Mouse (Mus musculus) embryonic facial prominence, embryonic 15.5 days (tissue): ENCODE data around the gene Chn2. TPM values are rescaled to one million over a fixed set of nuclear protein-coding genes. Genes with fewer than 3 reads are reported as not detected.

Source experiments
- ATAC-seq: fragments of 200-750 bp; cut with Nextera tagmentation; 2 replicates; pipeline ENCODE4 v1.8.0; 2017; ENCODE audit warnings: low read depth, moderate TSS enrichment; ENCODE audit not compliant: insufficient number of reproducible peaks, low FRiP score, low TSS enrichment
- H3K27ac ChIP-seq: fragments of 300-500 bp; sonication (generic); replicated peaks from 2 replicates; pipeline ENCODE4 v1.5.1; 2015; ENCODE audit warnings: mild to moderate bottlenecking, inconsistent platforms
- H3K27me3 ChIP-seq: fragments of 300-500 bp; sonication (generic); 2 replicates; pipeline ENCODE4 v1.6.1; 2015; ENCODE audit warnings: inconsistent platforms
- H3K36me3 ChIP-seq: fragments of 300-500 bp; sonication (generic); 2 replicates; pipeline ENCODE4 v1.6.1; 2015; ENCODE audit warnings: mild to moderate bottlenecking, inconsistent platforms
- H3K4me1 ChIP-seq: fragments of 300-500 bp; sonication (generic); 2 replicates; pipeline ENCODE4 v1.6.1; 2015; ENCODE audit warnings: inconsistent platforms
- H3K4me2 ChIP-seq: fragments of 300-500 bp; sonication (generic); replicated peaks from 2 replicates; pipeline ENCODE4 v1.6.1; 2015; ENCODE audit warnings: mild to moderate bottlenecking, inconsistent platforms
- H3K4me3 ChIP-seq: fragments of 300-500 bp; sonication (generic); replicated peaks from 2 replicates; pipeline ENCODE4 v1.5.1; 2015; ENCODE audit warnings: mild to moderate bottlenecking, inconsistent platforms
- H3K9ac ChIP-seq: fragments of 300-500 bp; sonication (generic); 2 replicates; pipeline ENCODE4 v1.6.1; 2015; ENCODE audit warnings: inconsistent platforms
- H3K9me3 ChIP-seq: fragments of 300-500 bp; sonication (generic); replicated peaks from 2 replicates; pipeline ENCODE4 v1.6.1; 2016; ENCODE audit warnings: inconsistent platforms
- WGBS: fragments of 180-500 bp; shearing (Covaris S2); methylation state at CpG from one replicate; pipeline ENCODE4 v1.1.7; 2015; 5-methylcytosine and 5-hydroxymethylcytosine counted together
- polyA plus RNA-seq: library from polyadenylated mRNA; unstranded; fragments of >200 nt; fragmentation: Nextera tagmentation; extraction: Ambion mirVana; gene quantifications from 2 replicates; pipeline ENCODE4 v1.2.1, GENCODE M21; 2015

Gene Chn2
- polyA plus RNA-seq, 1 experiment from 2014 or later, result 12.2 TPM

DNA sequence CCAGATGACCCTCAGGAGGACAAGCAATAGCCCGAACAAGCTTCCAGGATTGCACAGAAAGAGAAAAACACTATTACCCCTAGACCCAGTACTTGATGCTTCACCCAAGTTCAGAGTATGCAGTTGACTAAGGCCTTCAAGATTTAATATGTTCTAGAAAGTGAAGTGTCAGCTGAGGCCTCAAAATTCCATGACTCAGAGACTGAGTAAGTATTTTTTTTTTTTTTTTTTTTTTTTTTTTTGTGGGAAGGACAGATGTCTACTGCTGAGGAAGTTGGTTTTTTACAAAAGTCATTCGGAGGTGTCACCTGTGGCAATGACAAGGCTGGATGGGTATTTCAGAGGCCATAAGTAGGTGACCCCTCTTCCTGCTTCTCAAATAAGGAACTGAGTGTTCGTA is 290.2 kb downstream of the Chn2 start:
- Histone ChIP-seq H3K4me3 (no peak overlapping the region), H3K27ac (no peak overlapping the region), H3K9ac (no peak overlapping the region), H3K4me2 (no peak overlapping the region), H3K27me3 (peaks cover 52% of the 10 kb centered on the region), H3K4me1 (peaks cover 32% of the 10 kb centered on the region), H3K9me3 (no peaks in the 10 kb centered on the region), H3K36me3 (no peaks in the 10 kb centered on the region)
- 76% methylated on average over 3 of the region's 3 CpGs for WGBS
- ATAC-seq, result no peak

DNA sequence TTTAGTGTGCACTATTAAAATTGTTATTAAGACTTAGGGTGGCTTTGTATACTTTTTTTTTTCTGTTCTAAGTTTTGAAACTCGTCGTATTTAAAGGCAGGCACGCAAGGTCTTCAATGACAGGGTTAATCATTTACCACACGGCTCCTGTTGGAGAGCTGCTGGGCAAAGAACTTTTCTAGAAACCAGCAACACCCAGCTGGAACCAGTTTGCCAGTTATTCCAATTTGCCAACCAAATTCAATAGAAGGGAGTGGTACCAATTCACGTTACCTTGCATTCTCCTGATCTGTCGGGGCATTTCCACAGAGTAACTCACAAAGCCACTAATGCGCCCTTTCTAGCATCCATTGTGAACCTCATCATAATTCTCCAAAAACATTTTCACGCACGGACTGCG is 290.8 kb downstream of the Chn2 start:
- Histone ChIP-seq H3K4me3 (no peak overlapping the region), H3K27ac (no peak overlapping the region), H3K27me3 (peaks cover 52% of the 10 kb centered on the region), H3K9ac (no peak overlapping the region), H3K4me1 (peaks cover 32% of the 10 kb centered on the region), H3K9me3 (no peaks in the 10 kb centered on the region), H3K36me3 (no peaks in the 10 kb centered on the region), H3K4me2 (no peak overlapping the region)
- WGBS, result 75% methylated on average over 10 of the region's 10 CpGs
- ATAC-seq, result no peak

DNA sequence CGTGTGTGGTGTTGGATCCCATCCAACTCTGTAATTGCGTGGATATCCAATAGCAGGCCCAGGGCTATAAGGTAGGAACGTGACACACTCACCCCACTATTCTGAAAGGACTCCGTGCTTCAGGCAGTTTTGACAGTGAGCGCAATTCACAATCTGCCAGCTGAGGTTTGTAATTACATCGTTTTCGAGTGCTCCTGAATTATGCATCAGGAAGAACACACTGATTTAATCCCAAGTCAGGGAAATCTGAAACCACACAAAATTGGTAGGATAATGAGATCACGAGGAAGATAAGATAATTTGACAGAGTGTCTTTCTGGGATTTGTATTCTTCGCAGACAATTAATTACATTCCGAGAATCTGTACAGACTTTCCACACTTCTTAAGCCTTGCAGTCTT is 292.4 kb downstream of the Chn2 start:
- H3K4me3 ChIP-seq, result no peak overlapping the region
- peaks cover 47% of the 10 kb centered on the region for H3K27me3 ChIP-seq
- H3K4me1 ChIP-seq, result peaks cover 22% of the 10 kb centered on the region
- no peak overlapping the region for H3K9ac ChIP-seq
- H3K36me3 ChIP-seq, result no peaks in the 10 kb centered on the region
- ATAC-seq, result no peak
- no peaks in the 10 kb centered on the region for H3K9me3 ChIP-seq
- no peak overlapping the region for H3K27ac ChIP-seq
- no peak overlapping the region for H3K4me2 ChIP-seq
- WGBS, result 14% methylated on average over 10 of the region's 10 CpGs

DNA sequence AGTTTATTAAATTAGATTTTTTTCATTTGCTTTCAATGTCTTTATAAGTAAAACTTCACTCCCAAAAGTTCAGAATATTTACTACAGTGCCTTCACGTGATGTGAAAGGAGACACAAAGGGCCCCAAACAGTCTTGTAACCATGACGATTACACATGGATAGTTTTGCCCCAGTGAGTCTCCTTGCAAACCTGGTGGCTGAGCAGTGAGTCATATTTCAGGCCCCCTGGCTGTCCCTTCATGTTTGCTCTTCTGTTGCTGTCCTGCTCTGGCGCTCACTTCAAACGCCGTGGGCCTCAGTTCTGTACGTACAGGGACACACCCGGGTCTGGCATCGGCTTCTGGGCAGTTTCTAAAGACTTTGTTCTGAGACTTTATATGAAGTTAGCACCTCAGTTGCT is 292.8 kb downstream of the Chn2 start:
- Histone ChIP-seq H3K4me2 (no peak overlapping the region), H3K27ac (no peak overlapping the region), H3K9ac (no peak overlapping the region), H3K4me1 (peaks cover 18% of the 10 kb centered on the region), H3K9me3 (no peaks in the 10 kb centered on the region), H3K4me3 (no peak overlapping the region), H3K27me3 (peaks cover 43% of the 10 kb centered on the region), H3K36me3 (no peaks in the 10 kb centered on the region)
- no peak for ATAC-seq
- 15% methylated on average over 8 of the region's 8 CpGs for WGBS

DNA sequence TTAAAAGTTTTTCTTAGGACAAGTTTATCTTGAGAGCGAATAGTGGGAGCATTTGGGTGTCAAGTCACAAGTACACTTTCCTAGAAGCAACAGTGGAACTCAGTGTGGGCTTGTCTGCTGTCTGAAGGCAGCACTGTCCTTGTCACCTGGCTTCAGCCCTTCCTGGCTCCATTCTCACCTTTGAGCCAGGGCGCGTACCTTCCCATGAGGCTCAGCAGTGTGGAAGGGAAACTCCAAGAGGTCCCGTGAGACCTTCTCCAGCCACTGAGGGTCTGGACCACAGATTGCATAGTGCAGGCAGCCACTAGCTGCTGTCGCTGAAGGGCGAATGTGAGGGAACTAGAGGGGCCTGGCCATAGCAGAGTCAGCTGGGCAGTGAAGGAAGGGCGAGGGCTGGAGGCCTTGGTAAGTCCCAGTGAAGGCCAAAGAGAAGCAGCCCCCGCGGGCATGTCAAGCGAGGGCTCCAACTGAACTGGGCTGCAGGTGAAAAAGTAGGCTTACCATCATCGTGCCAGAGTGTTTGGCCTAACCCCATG is 293.8 kb downstream of the Chn2 start:
- Histone ChIP-seq H3K36me3 (no peaks in the 10 kb centered on the region), H3K4me3 (no peak overlapping the region), H3K9ac (no peak overlapping the region), H3K9me3 (no peaks in the 10 kb centered on the region), H3K4me2 (no peak overlapping the region), H3K27ac (no peak overlapping the region), H3K27me3 (peaks cover 33% of the 10 kb centered on the region), H3K4me1 (0 out of 2 replicates have a peak, but pooled peaks cover 9% of the 10 kb centered on the region)
- 44% methylated on average over 11 of the region's 11 CpGs for WGBS
- ATAC-seq, result no peak

DNA sequence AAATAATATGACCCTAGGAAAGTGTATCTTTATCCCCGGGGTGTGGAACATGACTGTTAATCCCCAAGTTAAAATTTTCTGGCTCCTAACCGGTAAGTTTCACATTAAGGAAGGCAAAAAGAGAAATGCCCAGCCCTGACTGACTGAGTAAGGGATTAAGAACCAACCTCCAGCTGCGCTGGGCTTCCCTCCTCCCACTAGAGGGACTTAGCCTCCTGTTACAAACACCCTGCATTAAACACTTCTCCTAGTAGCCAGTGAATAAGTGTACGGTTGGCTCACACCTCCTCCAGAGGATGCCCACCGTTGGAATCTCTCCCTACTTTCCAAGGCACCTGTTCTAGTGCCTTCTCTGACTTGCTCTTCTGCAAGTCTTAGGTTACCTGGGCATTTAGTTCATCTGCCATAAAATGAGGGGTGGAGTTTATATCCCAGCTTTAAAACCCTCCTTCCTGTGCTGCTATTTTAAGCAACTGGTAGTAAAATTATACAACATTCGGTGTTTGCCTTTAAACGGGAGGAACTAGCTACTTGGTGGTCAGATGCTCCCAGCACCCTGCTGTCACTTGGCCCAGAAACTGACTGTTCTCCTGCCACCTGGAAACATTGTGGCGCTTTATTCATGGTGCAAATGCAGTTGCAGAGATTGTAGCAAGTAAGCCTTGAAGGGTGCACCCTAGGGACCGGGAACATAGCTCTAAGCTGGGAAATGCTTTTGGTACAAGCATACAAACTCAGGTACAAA is 294.5 kb downstream of the Chn2 start:
- H3K4me1 ChIP-seq, result 0 out of 2 replicates have a peak, but pooled peaks cover 9% of the 10 kb centered on the region
- no peak overlapping the region for H3K27ac ChIP-seq
- H3K9ac ChIP-seq, result no peak overlapping the region
- no peaks in the 10 kb centered on the region for H3K9me3 ChIP-seq
- peaks cover 27% of the 10 kb centered on the region for H3K27me3 ChIP-seq
- ATAC-seq, result no peak
- no peaks in the 10 kb centered on the region for H3K36me3 ChIP-seq
- H3K4me3 ChIP-seq, result no peak overlapping the region
- 34% methylated on average over 9 of the region's 9 CpGs for WGBS
- H3K4me2 ChIP-seq, result no peak overlapping the region

DNA sequence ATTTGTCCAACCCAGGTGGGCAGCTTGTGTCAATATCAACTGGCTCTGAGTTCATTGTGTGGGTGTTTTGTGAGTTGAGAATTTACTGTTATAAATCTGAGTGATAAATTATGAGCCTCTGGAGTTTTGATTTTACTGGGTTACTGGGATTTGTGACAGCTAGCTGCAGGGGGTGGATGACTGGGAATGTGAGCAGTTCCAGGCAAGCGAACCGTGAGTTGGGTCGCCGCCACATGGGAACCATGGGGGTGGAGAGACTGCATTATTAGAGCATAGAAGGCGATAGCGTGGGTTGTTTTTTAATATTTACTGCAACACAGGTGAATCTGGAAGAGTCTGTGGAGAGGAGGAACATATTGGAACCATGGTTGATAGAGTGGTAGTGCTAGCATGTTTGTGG is 298.0 kb downstream of the Chn2 start:
- ATAC-seq, result no peak
- 82% methylated on average over 6 of the region's 6 CpGs for WGBS
- Histone ChIP-seq H3K36me3 (no peaks in the 10 kb centered on the region), H3K27ac (no peak overlapping the region), H3K27me3 (peaks cover 10% of the 10 kb centered on the region), H3K9me3 (no peaks in the 10 kb centered on the region), H3K4me2 (no peak overlapping the region), H3K4me1 (0 out of 2 replicates have a peak, but pooled peaks cover 7% of the 10 kb centered on the region), H3K4me3 (no peak overlapping the region), H3K9ac (no peak overlapping the region)

DNA sequence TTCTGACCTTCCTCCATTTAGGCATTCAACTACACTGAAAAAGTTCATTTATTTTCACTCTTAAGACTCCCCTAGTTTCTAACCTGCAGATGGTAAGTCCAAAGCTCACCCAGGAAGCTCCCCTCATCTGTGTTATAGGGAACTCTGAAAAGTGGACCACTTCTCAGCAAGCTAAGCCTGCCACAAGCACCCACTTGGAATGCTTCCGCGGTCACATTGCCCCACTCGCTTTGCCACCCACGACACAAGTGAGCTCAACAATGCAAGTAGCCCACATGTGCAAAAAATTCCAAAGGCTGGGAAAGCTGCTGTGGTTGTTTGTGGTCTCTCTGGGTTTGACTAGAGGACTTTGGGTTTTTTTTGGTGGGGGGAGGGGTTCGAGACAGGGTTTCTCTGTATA is 301.8 kb downstream of the Chn2 start:
- H3K9me3 ChIP-seq, result no peaks in the 10 kb centered on the region
- ATAC-seq, result no peak
- no peaks in the 10 kb centered on the region for H3K4me1 ChIP-seq
- no peak overlapping the region for H3K4me2 ChIP-seq
- no peak overlapping the region for H3K9ac ChIP-seq
- H3K27ac ChIP-seq, result no peak overlapping the region
- WGBS, result 69% methylated on average over 5 of the region's 5 CpGs
- no peaks in the 10 kb centered on the region for H3K36me3 ChIP-seq
- peaks cover 5% of the 10 kb centered on the region for H3K27me3 ChIP-seq
- H3K4me3 ChIP-seq, result no peak overlapping the region

DNA sequence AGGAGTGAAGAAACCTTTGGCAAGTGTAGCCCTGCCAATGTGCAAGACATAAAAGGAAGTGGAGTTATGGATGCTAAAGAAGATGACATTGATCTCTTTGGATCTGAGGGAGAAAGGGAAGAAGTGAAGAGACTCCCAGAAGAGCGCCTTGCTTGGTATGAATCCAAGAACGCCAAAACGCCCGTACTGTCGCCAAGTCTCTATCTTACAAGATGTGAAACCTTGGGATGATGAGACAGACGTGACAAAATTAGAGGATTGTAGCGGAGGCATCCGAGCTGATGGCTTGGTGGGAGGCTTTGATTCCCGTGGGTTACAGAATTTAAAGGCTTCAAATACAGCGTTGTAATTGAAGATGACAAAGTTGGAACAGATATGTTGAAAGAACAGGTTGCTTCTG is 302.9 kb downstream of the Chn2 start:
- Histone ChIP-seq H3K4me3 (no peak overlapping the region), H3K9me3 (no peaks in the 10 kb centered on the region), H3K9ac (no peak overlapping the region), H3K27ac (no peak overlapping the region), H3K36me3 (no peaks in the 10 kb centered on the region), H3K27me3 (no peaks in the 10 kb centered on the region), H3K4me2 (no peak overlapping the region), H3K4me1 (no peaks in the 10 kb centered on the region)
- 82% methylated on average over 10 of the region's 10 CpGs for WGBS
- ATAC-seq, result no peak

Other genes with a start within 250 kb of the Chn2 start
- 35.3 and 38.3 TPM in 2 replicates for gene Tril, start 218.7 kb upstream of the Chn2 start, polyA plus RNA-seq
- gene Cpvl, start 60.9 kb upstream of the Chn2 start, polyA plus RNA-seq, result not detected in 2 replicates